Mouse (Mus musculus) hindbrain, embryonic 13.5 days (tissue): ENCODE measurements around the gene Cxcl10. TPM values are rescaled to one million over a fixed set of nuclear protein-coding genes. Genes with fewer than 3 reads are reported as not detected.

Source experiments
- ATAC-seq: fragments of 200-750 bp; cut with Nextera tagmentation; 2 replicates; pipeline ENCODE4 v1.8.0; 2017; ENCODE audit warnings: moderate TSS enrichment; ENCODE audit not compliant: low FRiP score
- H3K27ac ChIP-seq: fragments of 300-500 bp; sonication (generic); 2 replicates; pipeline ENCODE4 v1.5.1; 2015; ENCODE audit warnings: inconsistent platforms, mild to moderate bottlenecking, moderate library complexity
- H3K27me3 ChIP-seq: fragments of 300-500 bp; sonication (generic); 2 replicates; pipeline ENCODE4 v1.6.1; 2015; ENCODE audit warnings: mild to moderate bottlenecking, inconsistent platforms
- H3K36me3 ChIP-seq: fragments of 300-500 bp; sonication (generic); 2 replicates; pipeline ENCODE4 v1.6.1; 2015; ENCODE audit warnings: mild to moderate bottlenecking, inconsistent platforms
- H3K4me1 ChIP-seq: fragments of 300-500 bp; sonication (generic); replicated peaks from 2 replicates; pipeline ENCODE4 v1.6.1; 2015; ENCODE audit warnings: inconsistent platforms
- H3K4me2 ChIP-seq: fragments of 300-500 bp; sonication (generic); 2 replicates; pipeline ENCODE4 v1.6.1; 2015; ENCODE audit warnings: inconsistent platforms, mild to moderate bottlenecking, moderate library complexity
- H3K4me3 ChIP-seq: fragments of 300-500 bp; sonication (generic); 2 replicates; pipeline ENCODE4 v1.5.1; 2015; ENCODE audit warnings: mild to moderate bottlenecking, inconsistent platforms
- H3K9ac ChIP-seq: fragments of 300-500 bp; sonication (generic); 2 replicates; pipeline ENCODE4 v1.6.1; 2015; ENCODE audit warnings: mild to moderate bottlenecking, inconsistent platforms
- H3K9me3 ChIP-seq: fragments of 300-500 bp; sonication (generic); 2 replicates; pipeline ENCODE4 v1.6.1; 2016; ENCODE audit warnings: inconsistent platforms
- WGBS: fragments of 180-500 bp; shearing (Covaris S2); methylation state at CpG from one replicate; pipeline ENCODE4 v1.1.7; 2015; 5-methylcytosine and 5-hydroxymethylcytosine counted together
- polyA plus RNA-seq: library from polyadenylated mRNA; unstranded; fragments of >200 nt; fragmentation: Nextera tagmentation; extraction: Ambion mirVana; gene quantifications from 2 replicates; pipeline ENCODE4 v1.2.1, GENCODE M21; 2015

Cxcl10 gene
- polyA plus RNA-seq, 1 experiment from 2014 or later = 0.21 TPM

DNA sequence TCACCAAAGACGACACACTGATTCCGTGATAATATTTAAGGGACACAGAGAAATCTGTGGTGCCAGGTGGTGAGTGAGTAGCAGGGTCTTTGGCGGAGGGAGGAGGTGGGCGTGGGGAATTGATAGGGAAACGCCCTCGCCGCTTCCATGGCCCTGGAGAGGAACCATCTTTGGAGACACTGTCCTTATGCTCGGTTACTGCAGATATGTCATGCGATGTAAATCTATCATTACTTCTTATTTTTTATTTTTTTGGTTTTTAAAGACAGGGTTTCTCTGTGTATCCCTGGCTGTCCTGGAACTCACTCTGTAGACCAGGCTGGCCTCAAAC lies 33.6 kb upstream of the Cxcl10 start:
- ATAC-seq = no peak
- H3K4me1 ChIP-seq = peaks cover 7% of the 10 kb centered on the region; the same call in 1 of the 2 replicates
- H3K36me3 ChIP-seq = no peaks in the 10 kb centered on the region
- no peak overlapping the region for H3K4me3 ChIP-seq
- H3K27ac ChIP-seq = no peak overlapping the region
- no peak overlapping the region for H3K4me2 ChIP-seq
- 66% methylated on average over 9 of the region's 9 CpGs for WGBS
- H3K9me3 ChIP-seq = no peaks in the 10 kb centered on the region
- no peaks in the 10 kb centered on the region for H3K27me3 ChIP-seq
- no peak overlapping the region for H3K9ac ChIP-seq

DNA sequence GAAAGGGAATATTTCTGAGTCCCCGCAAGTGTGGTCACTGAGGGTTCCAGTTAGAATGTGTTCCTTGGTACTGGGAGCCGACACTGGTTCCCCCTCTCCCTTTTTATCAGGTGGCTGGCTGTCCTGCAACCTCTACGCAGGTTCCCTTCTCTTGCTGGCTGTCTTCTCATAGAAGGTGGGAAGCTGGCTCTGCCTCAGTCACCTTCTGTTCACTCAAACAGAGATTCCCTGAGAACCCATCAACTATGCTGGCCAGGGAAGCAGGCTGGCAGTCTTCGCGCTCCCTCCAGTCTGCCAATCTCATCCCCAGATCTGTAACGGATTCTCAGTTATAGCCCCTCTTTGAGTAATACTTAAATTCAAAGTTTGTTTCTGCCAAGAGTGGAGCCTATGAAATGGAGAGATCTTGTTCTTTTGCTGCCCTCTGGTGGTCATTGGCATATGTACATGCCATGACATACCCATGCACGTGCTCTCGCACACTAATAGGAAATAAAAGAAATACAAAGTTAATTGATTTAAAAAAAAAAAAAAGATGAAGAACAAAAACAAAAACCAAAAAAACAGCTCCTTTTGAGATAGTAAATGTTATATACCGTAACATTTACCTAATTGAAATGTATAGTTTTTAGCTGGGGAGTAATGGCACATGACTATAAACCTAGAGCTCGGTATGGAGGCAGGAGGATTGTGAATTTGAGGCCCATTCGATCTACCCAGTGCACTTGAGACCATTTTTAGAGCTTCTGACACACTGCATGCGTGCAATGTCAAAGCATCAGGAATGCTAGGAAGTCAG lies 33.1 kb upstream of the Cxcl10 start:
- no peak overlapping the region for H3K4me2 ChIP-seq
- no peaks in the 10 kb centered on the region for H3K36me3 ChIP-seq
- peak; percentile 81 for ATAC-seq
- H3K27me3 ChIP-seq = no peaks in the 10 kb centered on the region
- no peaks in the 10 kb centered on the region for H3K9me3 ChIP-seq
- WGBS = 42% methylated on average over 12 of the region's 12 CpGs
- peaks cover 7% of the 10 kb centered on the region; the same call in 1 of the 2 replicates for H3K4me1 ChIP-seq
- H3K27ac ChIP-seq = no peak overlapping the region
- no peak overlapping the region for H3K9ac ChIP-seq
- no peak overlapping the region for H3K4me3 ChIP-seq

DNA sequence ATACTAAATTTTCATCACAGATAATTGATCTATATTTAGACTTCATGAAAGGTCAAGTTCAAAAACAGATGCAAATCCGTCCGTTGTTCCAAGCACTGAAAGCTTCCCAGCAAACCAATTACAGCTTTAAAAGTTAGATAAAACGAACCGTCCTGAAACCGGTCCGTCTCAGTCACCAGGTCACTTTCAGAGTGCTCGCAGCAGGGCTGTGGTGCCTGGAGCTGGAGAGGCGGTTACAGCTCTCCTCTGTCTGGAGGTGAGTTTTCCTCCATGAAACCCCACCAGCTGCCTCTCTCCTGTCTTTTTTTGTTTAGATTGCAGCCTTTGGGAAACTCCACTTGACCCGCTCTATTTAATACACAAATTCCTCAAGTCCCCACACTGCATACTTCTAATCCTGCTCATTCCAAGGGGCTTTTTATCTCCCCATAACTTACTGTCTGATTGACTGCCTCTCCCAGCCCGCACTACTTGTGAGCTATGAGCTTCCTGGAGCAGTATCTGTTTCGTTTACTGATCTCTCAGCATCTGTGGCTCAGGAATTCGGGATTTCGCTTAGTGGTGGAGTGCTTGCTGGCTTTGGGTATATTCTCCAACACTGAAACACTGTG lies 28.2 kb upstream of the Cxcl10 start:
- H3K9ac ChIP-seq = no peak overlapping the region
- H3K4me3 ChIP-seq = no peak overlapping the region
- no peak overlapping the region for H3K27ac ChIP-seq
- no peak overlapping the region for H3K4me2 ChIP-seq
- H3K27me3 ChIP-seq = no peaks in the 10 kb centered on the region
- H3K9me3 ChIP-seq = no peaks in the 10 kb centered on the region
- no peak for ATAC-seq
- 60% methylated on average over 13 of the region's 13 CpGs for WGBS
- H3K4me1 ChIP-seq = no peaks in the 10 kb centered on the region
- no peaks in the 10 kb centered on the region for H3K36me3 ChIP-seq

DNA sequence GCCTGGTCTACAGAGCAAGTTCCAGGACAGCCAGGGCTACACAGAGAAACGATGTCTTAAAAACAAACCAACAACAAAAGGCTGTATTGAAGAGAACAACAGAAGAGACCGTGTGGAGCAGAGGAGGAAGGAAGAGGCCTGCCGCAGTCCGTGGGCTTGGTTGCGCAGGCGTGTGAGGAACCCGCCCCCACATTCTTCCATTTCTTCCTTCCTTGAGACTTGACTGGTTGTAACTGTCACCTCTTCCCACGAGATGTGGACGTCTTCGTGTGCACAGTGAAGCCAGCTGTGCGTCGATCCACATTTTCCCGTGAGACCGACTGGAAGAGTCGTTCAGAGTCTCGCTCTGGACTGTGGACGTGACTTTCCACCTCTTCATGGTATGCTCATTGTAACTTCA lies 26.7 kb upstream of the Cxcl10 start:
- H3K4me3 ChIP-seq = no peak overlapping the region
- no peaks in the 10 kb centered on the region for H3K9me3 ChIP-seq
- WGBS = 79% methylated on average over 17 of the region's 17 CpGs
- no peak overlapping the region for H3K27ac ChIP-seq
- peaks cover 10% of the 10 kb centered on the region for H3K4me1 ChIP-seq
- H3K36me3 ChIP-seq = no peaks in the 10 kb centered on the region
- no peaks in the 10 kb centered on the region for H3K27me3 ChIP-seq
- no peak for ATAC-seq
- H3K9ac ChIP-seq = no peak overlapping the region
- H3K4me2 ChIP-seq = no peak overlapping the region

DNA sequence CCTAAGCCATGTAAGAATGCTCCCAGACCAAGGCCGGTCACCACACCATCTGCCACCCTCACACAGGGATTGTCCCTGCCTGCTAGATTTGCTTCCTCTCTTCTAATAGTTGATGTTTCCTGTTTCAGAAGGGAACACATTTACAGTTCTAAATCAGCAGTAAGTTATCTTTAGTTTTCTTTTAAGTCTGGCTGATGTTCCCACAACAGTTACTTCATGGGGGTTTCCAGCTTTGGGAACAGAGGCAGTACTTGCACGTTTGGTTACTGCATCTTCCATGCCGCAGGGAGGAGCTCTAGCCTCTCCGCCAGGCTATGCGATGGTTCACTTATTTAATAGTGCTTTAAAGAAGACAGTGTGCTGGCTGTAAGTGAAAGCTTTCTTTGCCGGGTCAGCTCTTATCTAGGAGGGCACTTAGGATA lies 26.0 kb upstream of the Cxcl10 start:
- 72% methylated on average over 6 of the region's 6 CpGs for WGBS
- Histone ChIP-seq H3K4me3 (no peak overlapping the region), H3K9ac (no peak overlapping the region), H3K27ac (no peak overlapping the region), H3K27me3 (no peaks in the 10 kb centered on the region), H3K4me1 (peaks cover 11% of the 10 kb centered on the region), H3K9me3 (no peaks in the 10 kb centered on the region), H3K4me2 (no peak overlapping the region), H3K36me3 (no peaks in the 10 kb centered on the region)
- ATAC-seq = no peak

DNA sequence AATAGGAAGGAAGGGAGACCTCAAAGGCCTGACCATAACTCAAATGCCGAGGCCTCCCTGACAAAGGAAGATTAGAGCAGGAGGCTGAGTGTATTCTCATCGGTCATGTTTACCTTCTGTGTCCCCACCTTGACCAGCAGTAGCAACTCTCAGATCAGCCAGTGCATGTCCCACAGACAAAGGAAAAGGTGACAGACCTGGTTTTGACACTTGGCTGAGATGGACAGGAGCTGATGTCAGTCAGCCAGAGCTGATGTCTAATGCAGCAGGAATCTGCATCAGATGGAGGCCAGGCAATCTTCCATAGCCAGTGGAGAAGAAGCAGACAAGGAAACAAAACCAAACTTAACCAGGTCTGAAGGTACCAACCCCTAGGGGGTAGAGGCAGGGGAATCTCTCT lies 23.9 kb upstream of the Cxcl10 start:
- Histone ChIP-seq H3K36me3 (no peaks in the 10 kb centered on the region), H3K27me3 (no peaks in the 10 kb centered on the region), H3K27ac (no peak overlapping the region), H3K9me3 (no peaks in the 10 kb centered on the region), H3K4me3 (no peak overlapping the region), H3K4me2 (no peak overlapping the region), H3K4me1 (peaks cover 18% of the 10 kb centered on the region), H3K9ac (no peak overlapping the region)
- no peak for ATAC-seq
- WGBS = 84% methylated on average over 2 of the region's 2 CpGs

DNA sequence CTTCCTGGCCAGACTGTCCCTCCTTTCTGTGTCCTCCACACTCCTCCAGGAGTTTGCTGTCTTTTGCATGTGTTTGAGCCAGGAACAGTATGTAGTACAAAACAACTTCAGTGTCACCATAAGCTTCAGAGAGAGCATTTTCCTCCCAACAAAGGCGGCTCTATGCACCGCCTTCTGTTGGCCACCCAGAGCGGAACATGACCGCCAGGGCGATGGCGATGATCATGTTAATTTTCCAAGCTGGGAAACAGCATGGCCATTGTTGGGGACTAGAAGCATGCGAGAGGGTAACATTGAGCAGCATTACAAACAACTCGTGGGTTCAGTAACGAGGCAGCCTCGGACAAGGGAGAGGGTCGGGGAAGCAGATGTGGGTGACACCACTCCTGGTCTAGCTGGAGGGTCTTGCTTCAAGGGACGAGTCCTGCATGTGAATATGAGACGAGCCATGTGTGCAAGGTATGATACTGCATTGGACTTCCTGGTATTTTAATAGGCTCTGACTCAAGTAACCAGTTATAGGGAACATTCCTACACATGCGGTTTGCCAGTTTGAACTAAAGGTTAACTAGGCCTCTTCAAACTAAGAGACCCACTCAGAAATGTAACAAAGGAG lies 22.8 kb upstream of the Cxcl10 start:
- peak; percentile 38; the same call in 1 of the 2 replicates for ATAC-seq
- no peaks in the 10 kb centered on the region for H3K9me3 ChIP-seq
- WGBS = 57% methylated on average over 14 of the region's 14 CpGs
- no peak overlapping the region for H3K4me2 ChIP-seq
- no peak overlapping the region for H3K9ac ChIP-seq
- H3K36me3 ChIP-seq = no peaks in the 10 kb centered on the region
- peak overlapping the region; percentile 44; the same call in 1 of the 2 replicates for H3K27ac ChIP-seq
- no peak overlapping the region for H3K4me3 ChIP-seq
- H3K4me1 ChIP-seq = peaks cover 18% of the 10 kb centered on the region
- no peaks in the 10 kb centered on the region for H3K27me3 ChIP-seq

DNA sequence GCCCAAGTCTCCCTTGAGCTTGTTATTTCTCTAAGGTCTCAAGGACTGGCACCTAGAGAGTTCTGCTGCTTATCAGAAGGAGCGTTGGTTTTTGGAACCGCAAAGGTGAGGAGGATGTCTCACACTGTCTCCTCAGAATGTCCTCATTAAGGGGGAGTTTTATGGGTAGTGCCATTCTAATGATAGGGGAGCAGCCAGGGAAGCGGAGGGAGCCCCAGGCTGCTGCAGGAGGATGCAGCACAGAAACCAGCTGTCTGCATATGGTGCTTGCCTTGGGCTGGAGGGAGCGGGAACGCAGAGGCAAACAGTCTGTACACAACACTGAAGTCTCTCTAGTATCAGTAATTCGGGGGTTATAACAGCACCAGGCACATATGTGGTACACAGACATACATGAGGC lies 22.2 kb upstream of the Cxcl10 start:
- Histone ChIP-seq H3K27me3 (no peaks in the 10 kb centered on the region), H3K9ac (no peak overlapping the region), H3K36me3 (no peaks in the 10 kb centered on the region), H3K9me3 (no peaks in the 10 kb centered on the region), H3K27ac (peak overlapping the region; percentile 44; the same call in 1 of the 2 replicates), H3K4me3 (no peak overlapping the region), H3K4me1 (peaks cover 18% of the 10 kb centered on the region), H3K4me2 (no peak overlapping the region)
- ATAC-seq = peak; percentile 19; the same call in 1 of the 2 replicates
- WGBS = 72% methylated on average over 6 of the region's 6 CpGs

DNA sequence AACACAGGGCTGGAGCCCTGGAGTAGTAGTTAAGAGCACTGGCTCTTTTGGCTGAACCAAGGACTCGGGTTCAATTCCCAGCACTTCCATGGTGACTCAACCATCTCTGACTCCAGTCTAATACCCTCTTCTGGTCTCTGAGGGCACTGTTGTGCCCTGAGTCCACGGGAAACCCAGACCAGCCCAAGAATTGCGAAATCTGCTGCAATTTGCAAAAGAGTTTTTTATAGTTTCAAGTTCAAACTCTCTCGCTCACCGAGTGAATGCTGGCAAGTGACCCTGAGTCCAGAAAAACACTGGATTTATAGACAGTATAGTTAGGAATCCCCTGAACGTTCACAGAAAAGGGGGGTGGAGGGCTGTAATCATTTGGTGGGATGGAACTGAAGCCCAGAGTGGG lies 21.7 kb upstream of the Cxcl10 start:
- Histone ChIP-seq H3K4me1 (peaks cover 18% of the 10 kb centered on the region), H3K27me3 (no peaks in the 10 kb centered on the region), H3K4me3 (no peak overlapping the region), H3K9ac (no peak overlapping the region), H3K27ac (no peak overlapping the region), H3K4me2 (no peak overlapping the region), H3K9me3 (no peaks in the 10 kb centered on the region), H3K36me3 (no peaks in the 10 kb centered on the region)
- WGBS = 84% methylated on average over 6 of the region's 6 CpGs
- no peak for ATAC-seq

DNA sequence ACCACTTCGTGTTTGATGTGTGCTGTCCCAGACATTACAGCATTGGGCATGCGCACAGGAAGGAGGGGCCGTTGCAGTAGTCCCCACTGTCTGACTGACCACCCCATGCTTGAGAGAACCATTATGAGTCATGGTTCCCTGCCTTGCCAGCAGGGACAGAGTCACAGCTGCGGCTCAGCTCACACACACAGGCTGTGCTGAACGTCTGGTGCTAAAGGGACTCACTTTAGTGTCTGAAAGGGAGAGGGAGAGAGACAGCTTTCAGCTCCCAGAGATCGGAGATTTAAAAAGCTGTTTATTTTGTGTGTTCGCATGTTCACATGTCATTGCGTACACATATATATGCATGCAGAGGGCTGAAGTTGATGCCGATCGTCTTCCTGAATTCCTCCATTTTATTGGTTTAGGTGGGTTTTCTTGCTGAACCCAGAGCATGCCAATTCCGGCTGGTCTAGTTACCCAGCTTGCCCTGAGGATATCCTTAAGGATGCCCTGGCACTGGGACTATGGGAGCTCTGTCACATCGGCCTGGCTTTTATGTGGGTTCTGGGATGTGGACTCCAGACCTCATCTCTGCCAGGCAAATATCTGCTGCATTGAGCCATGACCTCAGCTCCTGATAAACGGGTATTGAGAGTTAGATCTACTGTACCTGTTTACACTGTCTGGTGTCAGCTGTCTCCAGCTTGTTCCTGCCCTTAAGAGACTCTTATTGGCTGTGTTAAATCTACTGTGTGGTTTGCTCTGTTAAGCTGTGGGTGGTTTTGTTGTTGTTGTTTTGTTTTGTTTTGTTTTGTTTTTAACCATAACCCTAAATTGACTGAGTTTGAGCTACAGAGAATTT lies 20.7 kb upstream of the Cxcl10 start:
- 62% methylated on average over 13 of the region's 13 CpGs for WGBS
- Histone ChIP-seq H3K4me3 (no peak overlapping the region), H3K27ac (peak overlapping the region; percentile 64; the same call in 1 of the 2 replicates), H3K4me2 (no peak overlapping the region), H3K36me3 (no peaks in the 10 kb centered on the region), H3K9ac (no peak overlapping the region), H3K27me3 (no peaks in the 10 kb centered on the region), H3K4me1 (peaks cover 18% of the 10 kb centered on the region), H3K9me3 (no peaks in the 10 kb centered on the region)
- peak; percentile 88 for ATAC-seq

DNA sequence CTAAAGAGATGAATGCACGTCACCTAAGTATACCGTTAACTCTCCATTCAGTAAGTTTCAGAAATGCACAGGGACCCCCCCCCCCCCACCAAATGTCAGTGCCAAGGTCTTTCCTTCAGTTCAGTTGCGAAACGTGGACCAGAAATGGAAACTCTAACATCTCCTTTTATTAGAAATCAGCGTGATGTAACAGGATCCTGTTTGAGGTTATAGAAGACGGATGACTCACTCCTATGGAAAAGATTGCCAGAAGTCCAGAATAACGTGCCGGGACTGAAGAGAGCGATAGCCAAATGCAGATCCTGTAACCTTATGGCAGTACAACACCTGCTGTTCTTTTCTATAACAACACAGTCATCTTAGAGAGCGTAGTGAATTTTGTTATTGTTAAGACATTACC lies 19.7 kb upstream of the Cxcl10 start:
- Histone ChIP-seq H3K27ac (no peak overlapping the region), H3K36me3 (no peaks in the 10 kb centered on the region), H3K9ac (no peak overlapping the region), H3K4me2 (no peak overlapping the region), H3K4me3 (no peak overlapping the region), H3K27me3 (no peaks in the 10 kb centered on the region), H3K9me3 (no peaks in the 10 kb centered on the region), H3K4me1 (peaks cover 18% of the 10 kb centered on the region)
- WGBS = 76% methylated on average over 10 of the region's 10 CpGs
- no peak for ATAC-seq

DNA sequence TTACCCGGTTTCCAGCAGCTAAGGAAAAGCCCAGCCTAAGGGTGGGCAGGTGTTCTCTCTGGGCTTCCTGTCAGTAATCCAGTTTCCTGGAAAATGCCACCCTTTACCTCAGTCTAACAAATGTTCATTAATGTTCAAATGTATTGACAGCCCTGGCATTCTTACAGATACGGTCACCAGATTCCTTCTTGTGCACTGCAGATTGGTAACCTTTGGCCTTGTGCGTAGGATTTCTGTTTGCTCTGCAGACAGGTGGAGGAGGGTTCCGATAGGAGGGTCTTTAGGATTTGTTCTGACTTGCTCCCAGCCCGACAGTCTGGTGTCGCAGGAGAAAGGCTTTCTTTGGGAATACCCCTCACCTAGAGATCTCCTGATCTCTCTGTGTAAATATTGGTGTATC lies 17.9 kb upstream of the Cxcl10 start:
- H3K9ac ChIP-seq = no peak overlapping the region
- ATAC-seq = no peak
- H3K4me3 ChIP-seq = no peak overlapping the region
- H3K4me1 ChIP-seq = peaks cover 18% of the 10 kb centered on the region
- H3K9me3 ChIP-seq = no peaks in the 10 kb centered on the region
- WGBS = 78% methylated on average over 6 of the region's 6 CpGs
- H3K4me2 ChIP-seq = no peak overlapping the region
- no peak overlapping the region for H3K27ac ChIP-seq
- no peaks in the 10 kb centered on the region for H3K36me3 ChIP-seq
- H3K27me3 ChIP-seq = no peaks in the 10 kb centered on the region
